Mouse (Mus musculus) olfactory bulb, adult 2 months (tissue): Measurements from ENCODE around the gene Prkcsh.

Experiments used
- CTCF ChIP-seq: fragments of 200-500 bp; IDR thresholded peaks from 2 replicates; pipeline ENCODE4 v1.5.1; 2012; ENCODE audit warnings: low read depth, mild to moderate bottlenecking, low read length, moderate library complexity; ENCODE audit not compliant: insufficient read depth
- POLR2A ChIP-seq: fragments of 200-500 bp; IDR thresholded peaks from 2 replicates; pipeline ENCODE4 v1.6.1; 2012; ENCODE audit warnings: mild to moderate bottlenecking, low read depth, low read length, moderate library complexity; ENCODE audit not compliant: insufficient read depth

DNA sequence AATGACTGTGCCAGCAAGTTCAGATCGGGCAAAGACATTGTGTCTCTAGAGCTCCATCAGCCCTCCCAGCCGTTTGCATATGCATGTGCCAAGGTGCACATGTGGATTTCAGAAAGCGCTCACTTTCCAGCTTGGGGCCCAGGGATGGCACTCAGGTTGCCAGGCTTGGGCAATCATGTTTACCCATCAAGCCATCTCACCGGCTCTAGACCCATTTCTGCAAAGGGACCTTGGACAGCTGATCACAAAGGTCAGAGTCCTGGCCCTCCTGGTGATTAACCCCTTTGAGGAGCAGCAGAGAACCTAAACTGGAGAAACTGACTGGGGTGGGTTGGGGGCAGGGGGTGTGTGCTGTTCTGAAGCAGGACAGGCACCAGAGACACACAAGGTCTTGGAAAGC lies 10.4 kb upstream of the Prkcsh start:
- TF ChIP-seq CTCF (no peak), POLR2A (no peak)
